Mouse (Mus musculus): Measurements from ENCODE around the gene Fgf13.

Fgf13 gene

DNA sequence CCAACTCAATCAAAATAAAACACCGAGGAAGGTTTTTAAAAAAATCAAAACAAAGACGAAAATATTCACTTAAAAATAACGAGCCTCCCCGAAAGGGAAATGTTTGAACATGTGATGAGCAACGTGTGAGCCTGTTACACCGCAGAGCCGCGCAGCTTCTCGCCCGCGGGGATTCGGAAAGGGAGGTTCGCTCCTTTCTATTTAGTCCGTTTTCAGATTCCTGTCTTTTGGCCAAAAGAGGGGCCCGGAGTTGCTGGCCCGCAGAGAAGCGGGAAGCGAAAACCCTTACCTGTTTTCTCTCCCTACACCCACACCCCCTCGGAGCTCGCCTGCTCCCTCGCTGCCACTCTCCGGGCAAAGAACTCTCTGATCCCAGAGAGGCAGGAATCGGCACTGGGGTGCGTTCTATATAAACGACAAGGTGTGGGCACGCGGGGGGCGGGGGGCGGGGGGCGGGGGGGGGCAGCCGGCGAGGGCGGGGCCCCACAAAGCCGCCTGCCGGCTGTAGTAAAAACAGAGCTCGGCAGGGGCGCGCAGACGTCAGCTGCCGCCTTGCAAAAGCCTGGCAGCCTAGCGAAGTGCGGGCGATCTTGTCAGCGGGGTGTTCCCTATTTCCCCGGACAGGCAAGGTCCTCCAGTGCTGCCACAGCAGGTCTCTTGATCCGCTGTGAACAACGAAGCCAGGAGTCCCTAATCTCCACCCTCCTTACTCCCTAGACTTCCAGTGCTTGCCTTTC lies at the start of gene Fgf13:
TSS of gene Fgf13 (minus strand) at position 377 of the 737 bp plus-strand sequence.
- DNase-seq = peak; percentile 57 to 68

DNA sequence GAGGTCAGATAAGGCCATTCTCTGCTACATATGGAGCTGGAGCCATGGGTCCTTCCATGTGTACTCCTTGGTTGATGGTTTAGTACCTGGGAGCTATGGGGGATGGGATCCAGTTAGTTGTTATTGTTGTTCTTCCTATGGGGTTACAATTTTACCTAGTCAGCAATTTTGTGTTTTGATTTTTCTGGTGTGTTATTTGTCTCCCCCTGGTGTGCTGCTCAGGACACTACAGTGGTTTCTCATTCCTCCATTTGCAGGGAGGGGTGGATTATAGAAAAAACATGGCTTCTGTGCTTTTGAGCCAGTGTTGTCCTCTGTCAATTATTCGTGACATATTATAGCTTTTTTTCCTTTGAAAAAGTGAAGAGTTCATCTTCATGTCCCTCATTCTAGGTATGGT lies 38.7 kb upstream of the Fgf13 start:
- DNase-seq = peak in 1 of 2 experiments; percentile 4

DNA sequence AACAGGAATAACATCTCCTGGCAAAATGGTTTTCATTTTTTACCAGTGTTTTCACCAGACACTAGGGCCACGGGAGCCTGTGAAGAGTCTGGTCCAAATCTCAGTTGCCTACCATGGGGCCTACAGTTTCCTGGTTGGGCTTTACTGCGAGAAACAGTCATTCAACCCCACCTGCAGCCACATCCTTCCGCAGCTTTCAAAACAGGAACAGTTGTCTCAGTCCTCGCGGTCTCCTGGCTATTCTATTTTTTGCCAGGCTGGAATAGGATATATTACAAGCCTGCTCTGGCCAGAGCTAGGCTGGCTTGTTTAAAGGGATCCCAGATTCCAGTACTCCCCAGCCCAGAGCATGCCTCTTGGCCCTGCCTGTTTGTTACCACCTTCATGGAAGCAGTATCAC lies 21.2 kb upstream of the Fgf13 start:
- no peak for DNase-seq

DNA sequence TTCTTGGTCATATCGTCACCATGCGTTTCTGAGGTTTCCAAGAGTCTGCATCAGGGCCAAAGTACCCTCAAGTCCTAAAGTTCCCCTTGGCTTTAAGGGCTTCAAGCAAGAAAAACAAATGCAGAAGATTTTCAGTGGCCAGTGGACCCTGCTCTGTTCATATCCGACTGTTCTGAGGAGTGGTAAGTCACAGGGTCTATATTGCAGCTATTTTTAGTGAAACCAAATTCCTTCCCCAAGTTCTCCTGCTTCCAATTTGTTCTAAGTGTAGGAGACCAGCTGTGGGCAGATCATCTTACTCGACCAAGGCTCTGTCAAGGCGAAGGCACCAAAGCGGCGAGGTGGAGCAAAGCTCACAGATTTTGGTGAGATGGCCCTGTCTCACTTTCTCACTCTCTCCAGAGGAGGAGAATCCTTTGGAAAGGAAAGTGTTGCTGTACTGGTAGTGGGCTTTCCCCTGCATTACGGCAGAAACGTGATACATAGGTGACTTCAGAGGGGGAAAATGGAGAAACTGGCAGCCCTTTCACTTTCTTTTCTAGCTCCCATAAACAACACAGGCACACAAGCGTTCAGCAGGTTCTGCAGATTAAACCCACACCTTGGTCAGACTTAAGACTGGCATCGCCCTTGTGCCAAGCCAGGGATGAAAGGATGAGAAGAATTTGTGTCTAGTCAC lies 17.8 kb upstream of the Fgf13 start:
- no peak for DNase-seq

DNA sequence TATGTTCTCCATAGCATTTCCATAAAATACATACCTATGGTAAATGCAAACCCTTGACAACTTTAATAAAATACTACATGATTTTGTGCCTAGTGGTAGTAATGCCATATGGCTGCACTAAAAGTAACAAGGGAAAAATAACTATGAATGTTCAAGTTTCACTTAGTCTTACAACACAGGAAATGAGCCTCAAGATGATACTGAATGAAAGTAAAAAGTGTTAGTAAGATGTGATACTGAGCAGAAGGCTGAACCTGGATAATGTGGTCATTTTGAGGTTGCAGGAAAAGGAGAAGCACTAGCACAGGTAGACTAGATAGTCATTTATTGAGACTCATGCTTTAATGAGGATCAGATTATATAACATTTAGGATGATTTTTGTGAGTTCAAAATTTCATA lies 16.2 kb upstream of the Fgf13 start:
- no peak for DNase-seq

DNA sequence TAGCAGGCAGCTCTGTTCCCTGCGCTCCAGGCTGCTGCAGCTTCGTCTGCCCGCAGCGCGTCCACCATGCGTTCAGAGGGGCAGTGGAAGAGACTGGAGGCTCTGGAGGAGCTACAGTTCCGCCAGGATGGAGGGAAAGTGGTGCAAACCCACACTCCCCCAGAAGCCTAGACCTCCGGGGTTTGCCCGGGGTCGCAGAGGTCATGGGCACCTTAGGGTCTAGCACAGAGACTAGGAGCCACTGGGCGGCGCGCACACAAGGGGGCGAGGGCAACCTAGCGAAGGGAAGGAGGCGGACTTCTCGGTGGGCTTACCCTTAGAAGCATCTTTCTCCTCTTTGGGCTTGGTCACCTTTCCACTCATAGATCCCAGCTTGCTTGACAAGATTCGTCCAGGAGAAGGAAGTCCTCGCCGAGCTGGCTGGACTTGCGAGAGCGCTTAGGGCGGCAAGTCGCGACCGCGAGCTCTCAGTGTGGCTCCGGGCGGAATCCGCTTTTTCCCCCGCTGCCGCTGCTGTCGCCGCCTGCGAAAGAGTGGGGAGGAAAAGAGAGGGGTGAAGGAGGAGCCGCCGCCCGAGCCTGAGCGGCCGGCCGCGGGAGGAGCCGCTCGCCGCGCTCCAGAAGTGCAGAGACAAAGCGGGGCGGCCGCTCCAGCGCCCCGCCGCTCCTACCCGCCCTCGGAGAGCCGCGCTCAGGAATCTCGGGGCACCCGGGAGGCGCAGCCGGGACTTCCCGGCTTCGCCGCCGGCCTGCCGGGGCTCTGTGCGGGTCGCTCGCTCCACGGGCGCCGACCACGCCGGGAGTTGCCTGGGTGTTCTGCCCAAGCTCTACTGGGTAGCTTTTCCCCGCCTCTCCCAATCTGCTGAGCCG lies 811 bp downstream of the Fgf13 start:
- DNase-seq = peak; percentile 62 to 63

DNA sequence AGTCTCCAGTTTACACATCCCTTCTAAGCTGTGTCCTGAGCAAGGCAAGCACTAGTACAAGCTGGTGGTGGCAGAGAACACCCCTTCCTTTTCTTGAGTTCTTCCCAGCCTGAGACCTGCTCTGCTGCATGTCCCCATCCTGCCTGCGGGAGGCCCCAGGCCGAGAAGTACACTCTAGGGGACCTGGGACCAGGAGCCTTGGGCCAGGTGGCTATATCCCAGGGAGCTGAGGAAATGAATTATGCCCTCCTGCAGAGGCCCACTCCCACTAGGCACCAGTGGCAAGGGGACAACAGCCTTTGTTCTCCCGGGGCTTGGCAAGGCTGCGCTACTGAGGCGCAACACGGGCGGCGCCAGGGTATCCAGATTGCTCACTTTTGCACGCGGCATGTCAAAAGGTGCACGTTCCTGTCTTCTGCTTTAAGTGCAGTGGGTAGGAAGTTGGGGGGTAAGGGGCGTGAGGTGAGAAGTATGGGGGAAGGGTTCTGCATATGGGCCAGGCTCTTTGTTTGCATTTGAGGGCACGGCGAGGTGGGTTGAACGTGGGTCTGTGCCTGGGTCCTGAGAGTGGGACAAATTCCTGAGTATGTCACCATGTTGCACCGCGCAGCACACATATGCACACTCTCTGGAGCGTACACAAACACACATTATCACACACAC lies 1.7 kb downstream of the Fgf13 start:
- DNase-seq = peak; percentile 50 to 59

DNA sequence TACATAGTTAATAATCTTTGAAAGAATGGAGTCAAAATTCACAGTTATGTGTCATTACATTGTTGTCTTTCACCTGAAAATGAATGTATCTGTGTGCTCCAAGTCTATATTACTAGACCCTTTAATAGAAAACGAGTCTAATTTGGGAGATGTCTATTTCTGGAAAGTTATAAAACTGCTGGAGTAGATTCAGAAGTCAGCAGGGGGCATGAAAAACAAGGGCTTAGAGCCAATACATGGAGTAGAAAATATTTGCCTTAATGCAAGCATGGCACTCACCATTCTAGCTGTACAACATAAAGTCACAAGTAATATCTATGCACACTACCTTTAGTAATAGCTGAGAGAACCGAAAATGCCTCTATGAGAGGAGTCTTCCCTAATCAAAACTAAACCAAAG lies 19.9 kb downstream of the Fgf13 start:
- DNase-seq = peak in 1 of 2 experiments; percentile 50

DNA sequence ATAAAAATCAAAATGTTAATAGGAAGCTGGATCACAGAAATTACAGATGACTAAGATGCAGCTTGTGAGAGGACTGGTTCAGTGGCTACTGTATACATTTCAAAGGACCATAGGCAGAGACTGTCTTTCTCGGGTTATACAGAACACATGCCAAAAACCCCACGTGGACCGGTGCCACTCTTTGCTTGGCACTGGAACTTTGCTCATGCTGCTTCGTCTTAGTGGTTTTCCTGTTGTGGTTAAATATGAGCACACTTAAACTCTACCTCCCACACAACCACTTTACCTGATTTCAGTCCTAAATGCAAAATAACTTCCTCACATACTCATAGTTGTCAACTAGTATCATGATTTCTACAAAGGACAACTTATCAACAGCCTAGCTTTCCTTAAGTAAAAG lies 59.6 kb downstream of the Fgf13 start:
- DNase-seq = peak; percentile 43 to 56

DNA sequence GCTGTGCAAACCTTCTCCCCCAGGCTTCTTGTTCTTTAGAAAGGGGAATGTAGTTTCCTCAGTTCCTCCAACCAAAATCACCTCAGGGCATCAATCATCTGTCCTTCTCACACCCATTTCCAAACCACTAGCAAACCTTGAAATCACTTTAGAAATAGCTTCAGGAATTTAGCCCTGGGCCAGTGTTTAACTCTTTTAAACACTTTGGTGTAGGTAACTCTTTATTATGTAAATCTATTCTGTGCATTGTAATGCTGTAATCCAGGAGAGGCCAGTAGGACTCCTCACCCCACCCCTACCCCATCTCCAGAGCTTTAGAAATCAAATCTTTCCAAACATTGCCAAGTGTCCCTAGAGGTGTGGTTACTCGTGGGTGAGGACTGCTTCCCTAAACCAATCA lies 74.5 kb downstream of the Fgf13 start:
- DNase-seq = no peak

DNA sequence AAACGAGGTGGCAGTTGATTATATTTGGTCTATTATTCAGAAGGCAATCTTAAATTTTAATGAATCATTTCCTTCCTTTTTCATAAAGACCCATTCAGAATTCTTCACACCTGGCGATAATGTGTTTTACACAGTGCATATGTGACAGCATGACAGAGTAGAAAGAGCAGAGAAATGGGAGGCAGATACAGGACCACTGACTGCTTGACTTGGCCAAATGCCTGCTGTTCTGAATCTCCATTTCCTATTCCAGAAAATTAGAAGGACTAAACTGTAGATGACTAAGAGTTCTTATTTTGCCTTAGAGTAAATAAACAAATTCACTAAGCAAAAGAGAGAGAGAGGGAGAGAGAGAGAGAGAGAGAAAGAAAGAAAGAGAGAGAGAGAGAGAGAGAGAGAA lies 82.4 kb downstream of the Fgf13 start:
- peak in 1 of 2 experiments; percentile 38 for DNase-seq

DNA sequence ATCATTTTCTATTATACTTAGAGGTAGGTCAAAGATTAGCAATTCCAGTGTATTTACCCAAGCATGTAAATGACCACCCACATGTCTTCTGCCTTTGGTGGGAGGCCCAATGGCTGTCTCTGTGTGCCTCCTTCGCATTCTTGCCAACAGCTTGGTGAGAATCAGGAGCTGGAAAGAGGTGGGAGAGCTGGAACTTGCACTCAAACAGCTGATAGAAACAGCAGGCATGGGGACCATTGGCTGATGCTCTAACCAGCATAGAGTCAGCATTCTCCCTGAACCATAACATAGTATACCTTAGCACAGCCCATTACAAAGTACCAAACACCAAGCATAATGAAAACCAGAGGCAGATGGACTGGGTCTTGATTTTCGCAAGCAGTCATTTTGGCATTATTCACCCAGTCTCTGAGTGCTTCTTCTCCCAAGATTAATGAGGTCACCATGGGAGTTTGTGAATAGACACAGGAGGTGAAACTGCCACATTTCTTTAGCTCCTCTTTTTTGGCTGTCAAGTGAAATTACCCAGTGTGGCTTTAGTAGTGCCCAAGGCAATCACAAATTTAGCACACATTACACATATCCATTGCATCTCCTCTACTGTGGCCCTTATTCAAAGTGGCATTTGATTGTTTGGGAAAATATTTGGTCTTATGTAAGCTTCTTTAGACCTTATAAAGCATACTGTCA lies 165.1 kb downstream of the Fgf13 start:
- DNase-seq = peak; percentile 8 to 19

DNA sequence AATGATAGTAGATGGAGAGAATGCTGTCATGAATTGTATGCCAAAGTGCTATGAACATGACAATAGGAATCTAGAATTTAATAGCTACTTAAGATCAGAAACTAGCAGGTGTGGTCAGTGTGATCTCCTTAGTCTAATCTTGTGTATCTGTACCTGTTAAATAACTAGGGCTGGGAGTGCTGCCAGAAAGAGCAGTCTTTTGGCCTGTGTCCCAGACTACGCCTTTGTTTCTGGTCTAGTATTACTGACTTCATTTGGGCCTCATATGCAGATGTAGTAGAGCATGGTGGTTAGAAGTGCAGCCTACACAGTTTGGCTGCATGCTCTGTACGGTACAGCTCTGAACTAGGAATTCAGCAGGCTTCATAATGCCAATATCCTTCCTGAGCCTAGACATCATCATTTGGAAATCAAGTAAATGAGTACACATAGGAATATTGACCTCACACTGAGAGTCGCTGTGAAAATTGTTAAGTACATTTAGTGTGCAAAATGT lies 276.9 kb downstream of the Fgf13 start:
- DNase-seq = peak; percentile 40 to 69

DNA sequence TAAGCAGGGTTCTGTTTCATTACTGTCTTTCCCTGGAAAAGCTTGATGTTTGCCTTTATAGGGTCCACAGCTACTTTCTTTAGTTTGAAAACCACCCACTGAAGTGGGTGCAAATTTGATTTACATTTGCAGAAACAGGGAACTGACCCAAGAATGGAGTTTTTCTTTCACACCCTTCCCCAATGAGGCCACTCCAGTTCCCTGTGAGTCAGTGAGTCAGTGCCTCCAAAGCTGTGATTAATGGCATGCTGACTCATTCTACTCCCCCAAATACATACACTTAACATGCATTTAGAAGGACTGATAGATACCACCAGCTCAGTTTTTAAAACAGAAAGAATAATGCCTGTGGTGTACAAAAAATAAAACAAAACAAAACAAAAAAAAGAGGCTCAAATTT lies 316.3 kb downstream of the Fgf13 start:
- DNase-seq = no peak

DNA sequence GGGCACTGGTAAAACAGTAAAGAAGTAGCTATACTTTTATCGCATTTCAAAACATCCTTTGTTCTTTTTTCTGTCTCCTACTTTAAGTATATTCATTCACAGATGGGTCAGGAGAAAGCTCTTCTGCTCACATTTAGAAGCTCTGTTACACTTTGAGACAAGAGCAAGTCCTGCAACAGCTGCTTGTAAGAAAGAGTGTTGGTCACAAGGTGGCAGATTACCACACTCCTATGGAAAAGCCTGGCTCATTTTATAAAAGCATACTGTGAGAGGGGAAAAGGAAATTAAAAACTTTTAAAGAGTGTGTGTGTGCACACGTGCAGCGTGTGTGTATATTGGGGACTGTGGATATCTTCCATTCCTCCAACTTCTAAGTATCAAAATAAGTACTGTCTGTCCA lies 324.1 kb downstream of the Fgf13 start:
- DNase-seq = no peak

DNA sequence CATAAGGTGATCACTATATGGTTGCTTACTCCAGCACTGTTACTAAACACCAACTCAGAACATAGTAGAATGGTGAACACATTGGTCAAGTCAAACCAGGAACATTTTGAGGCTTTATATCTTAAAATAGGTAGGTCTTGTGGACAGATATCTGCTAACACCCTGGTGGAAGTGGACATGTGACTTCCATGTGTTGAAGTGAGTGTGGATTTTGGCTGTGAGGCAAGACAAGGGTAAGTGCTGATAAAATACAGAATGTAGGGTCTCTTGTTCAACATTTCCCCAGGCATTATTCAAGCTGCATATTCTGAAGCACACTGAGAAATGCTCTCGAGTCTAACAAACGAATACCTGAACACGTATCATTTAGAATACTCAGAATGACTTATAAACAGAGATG lies 324.7 kb downstream of the Fgf13 start:
- DNase-seq = no peak

DNA sequence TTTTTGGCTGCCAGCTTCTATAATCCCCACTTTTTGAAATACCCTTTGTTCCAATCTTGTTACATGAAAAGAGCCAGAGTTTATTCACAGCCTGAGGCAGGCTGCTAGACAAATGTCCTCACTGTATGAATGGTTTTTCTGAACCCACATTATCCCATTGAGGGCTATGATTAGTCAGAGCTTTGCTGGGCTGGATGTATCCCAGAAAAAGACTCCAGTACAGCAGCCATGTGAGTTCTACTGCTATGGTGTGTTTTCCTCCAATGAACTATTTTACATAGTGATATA lies 326.5 kb downstream of the Fgf13 start:
- DNase-seq = no peak

DNA sequence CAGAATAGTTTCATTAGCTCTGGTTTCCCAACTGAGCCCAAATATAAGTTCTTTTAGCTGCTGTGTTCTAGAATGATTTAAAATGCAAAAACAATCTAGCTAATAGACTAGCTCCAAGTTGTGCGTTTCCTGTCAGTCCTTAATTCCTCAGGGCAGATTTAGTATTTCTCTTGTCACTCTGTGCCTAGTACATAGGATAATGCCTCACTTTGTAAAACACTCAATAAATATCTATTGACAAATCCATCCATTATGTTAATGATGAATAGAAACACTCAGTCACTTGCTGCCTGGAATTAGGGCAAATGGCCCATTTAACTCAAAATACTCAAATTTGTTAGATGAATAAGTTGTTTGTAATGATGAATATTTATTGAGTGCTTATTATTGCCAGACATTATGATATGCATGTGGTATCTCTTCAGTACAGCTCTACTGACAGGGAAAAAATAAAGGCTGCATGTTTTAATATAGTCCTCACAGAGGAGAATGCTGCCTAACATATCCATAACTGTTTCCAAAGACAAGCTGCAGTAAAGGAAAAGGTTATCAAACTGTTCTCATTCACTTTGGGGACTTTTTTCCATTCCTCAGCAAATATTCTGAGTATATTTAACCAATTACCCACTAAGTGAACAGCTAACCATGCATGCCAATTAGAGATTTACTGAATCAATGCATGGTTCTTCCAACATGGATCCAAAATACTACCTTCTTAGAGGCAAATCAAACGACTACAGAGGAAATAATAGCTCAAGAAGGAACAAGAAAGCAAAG lies 327.0 kb downstream of the Fgf13 start:
- DNase-seq = no peak

DNA sequence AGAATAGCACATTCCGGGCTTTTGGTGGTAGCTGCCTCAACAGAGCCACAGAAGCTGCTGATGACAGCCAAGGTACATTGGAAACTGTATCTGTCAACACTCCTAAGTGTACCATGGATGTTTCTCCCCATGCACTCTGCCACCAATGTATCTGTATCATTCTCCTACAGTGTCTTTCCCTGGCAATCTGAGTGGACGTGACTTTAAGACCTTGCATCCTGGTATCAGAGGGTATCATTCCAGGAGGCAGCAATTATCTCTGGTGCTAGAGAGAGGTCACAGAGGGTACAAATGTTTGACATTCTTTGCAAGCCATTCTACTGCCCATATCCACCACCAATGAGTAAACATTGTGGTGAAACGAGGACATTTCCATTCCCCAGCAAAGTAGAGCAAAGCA lies 347.2 kb downstream of the Fgf13 start:
- no peak for DNase-seq

DNA sequence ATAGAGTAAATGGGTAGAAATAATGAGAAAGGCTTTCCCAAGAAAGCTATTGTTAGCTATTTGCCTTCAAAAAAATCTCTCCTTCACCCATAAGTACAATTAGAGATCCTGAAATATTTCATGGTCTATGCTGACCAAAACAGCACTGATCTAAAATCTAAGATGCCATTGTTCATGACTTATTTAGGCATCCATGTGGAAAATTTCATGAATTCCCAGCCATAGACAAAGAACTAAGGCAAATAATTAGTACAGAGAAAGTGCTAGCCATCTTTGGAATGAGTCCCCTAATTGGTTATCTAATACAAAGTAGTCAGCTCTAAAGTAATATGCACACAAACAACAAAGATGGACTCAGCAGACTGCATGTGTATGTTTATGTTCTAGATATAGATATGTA lies 366.7 kb downstream of the Fgf13 start:
- DNase-seq = no peak

DNA sequence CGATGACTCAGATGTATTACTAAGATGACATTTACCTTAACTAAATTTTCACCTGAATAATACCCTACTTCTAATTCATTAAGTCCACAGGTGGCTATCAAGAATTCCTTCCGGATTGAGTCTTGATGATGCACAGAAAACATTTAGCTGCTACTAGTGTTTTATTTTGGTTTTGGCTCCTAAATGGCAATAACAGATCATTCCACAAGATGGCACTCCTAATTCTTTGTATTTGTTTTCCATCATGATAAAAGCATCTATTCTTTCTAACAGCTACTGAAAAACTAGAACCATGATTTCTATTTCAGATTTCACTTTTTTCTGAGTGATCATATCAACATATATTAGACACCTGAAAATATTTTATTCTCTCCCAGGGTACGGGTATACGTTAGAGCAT lies 373.7 kb downstream of the Fgf13 start:
- DNase-seq = no peak

DNA sequence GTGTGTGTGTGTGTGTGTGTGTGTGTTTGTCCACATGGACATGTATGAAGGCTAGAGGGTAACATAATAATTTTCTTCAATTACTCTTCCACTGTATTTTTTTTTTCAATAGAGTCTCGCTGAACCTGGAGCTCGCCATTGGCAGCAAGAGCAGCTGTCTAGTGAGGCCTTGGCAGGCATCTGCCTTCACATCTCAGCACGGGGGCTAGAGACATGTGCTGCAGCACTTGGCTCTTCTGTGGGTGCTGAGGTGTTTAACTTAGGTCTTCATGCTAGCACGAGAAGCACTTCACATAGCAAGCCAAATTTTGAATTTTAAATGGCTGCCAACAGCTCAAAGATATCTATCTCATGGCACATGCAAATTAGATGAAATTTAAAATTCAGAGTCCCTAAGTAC lies 380.9 kb downstream of the Fgf13 start:
- peak; percentile 34 to 56 for DNase-seq

Data from cerebellum, postnatal 25 days (tissue).